Mouse (Mus musculus) gastrocnemius, adult 8-10 months (tissue): ENCODE data around the gene Nop16. TPM values are rescaled to one million over a fixed set of nuclear protein-coding genes. Genes with fewer than 3 reads are reported as not detected.

Source experiments
- DNase-seq, 2 experiments: peaks; one replicate each; pipeline ENCODE4 v3.0.0; 2022; ENCODE audit warnings: low spot score in 2 of 2
- total RNA-seq, 4 experiments: library from RNA; stranded (reverse); gene quantifications; 2 replicates each; pipeline ENCODE4 v1.2.4; 2022

Gene Nop16
- total RNA-seq, 4 experiments from 2014 or later = 14.8 to 18.9 (median 16.7) TPM

- no peak for DNase-seq
Observed at GRCm38 (mm10) chr13:54596870-54597269, 7.0 kb upstream of the Nop16 start.

- no peak for DNase-seq
Observed at GRCm38 (mm10) chr13:54596107-54596690, 6.3 kb upstream of the Nop16 start.

DNA sequence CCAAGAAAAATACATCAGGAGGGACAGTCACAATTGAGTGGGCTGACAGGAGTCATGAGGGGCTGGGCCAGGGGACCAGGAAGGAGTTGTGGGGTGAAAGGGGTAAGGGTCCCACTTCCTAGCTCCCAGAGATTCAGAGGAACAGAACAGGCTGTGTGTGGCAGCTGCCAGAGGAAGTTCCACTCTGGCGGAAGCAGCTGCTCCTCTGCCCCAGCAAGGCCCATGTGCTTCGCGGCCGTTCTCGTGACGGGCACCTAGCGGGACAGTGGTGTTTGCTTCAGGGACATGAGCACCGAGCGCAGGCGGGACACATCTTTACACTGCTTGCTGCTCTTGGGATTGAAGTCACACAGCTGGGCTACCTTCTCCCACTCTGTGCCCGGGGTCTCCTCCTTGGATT is 3.7 kb upstream of the Nop16 start:
- DNase-seq = no peak

GRCm38 (mm10) chr13:54591776-54592356 is 2.0 kb upstream of the Nop16 start:
- no peak for DNase-seq

GRCm38 (mm10) chr13:54589414-54589995 is 385 bp downstream of the Nop16 start:
- peak in 1 of 2 experiments; percentile 22 for DNase-seq

DNA sequence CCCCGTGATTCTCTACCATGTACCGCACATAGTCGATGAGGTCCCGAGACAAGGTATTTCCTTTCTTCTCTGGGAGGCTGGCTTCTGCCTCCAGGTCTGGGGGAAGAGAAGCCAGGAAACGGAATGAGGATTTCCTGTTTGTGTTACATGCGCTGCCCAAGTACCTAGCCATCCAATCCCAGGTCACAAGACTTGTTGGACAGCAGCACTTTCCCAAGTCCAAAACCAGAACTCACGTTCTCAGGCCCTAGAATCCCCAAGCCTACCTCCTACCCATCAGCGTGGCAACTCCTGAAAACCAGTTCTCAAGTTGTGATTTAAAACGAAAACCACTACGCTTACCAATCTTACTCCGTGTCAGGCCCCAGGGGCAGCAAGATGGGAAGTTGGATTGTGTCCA is 4.1 kb downstream of the Nop16 start:
- no peak for DNase-seq

DNA sequence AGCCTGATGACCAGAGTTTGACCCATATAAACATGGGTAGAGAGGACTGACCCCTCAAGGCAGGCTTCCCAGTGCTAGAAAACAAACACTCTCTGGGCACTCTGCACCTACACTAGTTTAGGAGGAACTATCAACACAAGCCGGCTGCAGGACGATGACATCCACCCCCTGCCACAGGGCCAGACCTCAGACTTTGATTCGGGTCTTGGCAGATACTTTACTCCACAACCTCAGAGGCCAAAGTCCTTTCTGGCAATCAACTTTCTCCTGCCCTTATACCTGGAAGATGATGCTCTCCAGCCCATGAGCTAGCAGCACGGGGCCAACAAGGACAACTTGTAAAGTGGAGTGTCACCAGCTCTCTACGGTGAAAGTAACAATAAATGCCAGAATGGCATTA is 7.0 kb downstream of the Nop16 start:
- no peak for DNase-seq

DNA sequence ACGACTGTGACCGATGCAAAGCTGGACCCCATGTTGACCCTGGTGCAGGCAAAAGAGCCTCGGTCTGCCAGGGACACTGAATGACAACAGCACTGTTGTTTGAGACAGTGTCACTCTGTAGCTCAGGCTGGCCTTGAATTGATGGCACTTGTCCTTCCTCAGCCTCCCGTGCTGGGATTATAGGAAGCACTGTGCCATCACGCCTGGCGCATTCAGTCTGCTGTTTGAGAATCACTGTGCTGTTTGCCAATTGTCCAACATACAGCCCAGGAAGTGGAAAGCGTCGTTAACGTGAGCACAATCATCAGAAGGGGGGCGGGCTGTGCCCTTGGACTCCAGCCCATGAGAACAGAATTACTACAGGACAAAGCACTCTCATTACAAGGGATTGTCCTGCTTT is 7.8 kb downstream of the Nop16 start:
- no peak for DNase-seq

DNA sequence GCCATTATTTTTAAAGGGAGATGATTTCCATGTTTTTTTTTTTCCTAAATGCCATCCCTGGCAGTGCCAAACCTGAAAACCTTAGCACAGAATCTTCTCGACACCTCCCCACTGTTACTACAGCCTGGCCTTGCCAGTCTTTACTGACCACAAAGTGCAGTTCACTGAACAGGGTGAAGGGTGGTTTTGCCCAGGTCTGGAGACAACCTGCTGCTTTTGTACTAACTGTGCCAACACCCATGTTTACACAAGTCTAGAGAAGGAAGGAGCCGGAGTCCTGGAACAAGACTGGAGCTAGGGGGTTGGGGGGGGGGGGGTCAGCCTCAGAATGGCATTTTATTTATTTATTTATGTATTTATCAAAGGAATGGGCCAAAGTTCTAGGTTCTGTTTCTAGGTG is 8.5 kb downstream of the Nop16 start:
- no peak for DNase-seq

GRCm38 (mm10) chr13:54577652-54578507 is 12.0 kb downstream of the Nop16 start:
- no peak for DNase-seq

GRCm38 (mm10) chr13:54575489-54575888 is 14.4 kb downstream of the Nop16 start:
- DNase-seq = no peak

DNA sequence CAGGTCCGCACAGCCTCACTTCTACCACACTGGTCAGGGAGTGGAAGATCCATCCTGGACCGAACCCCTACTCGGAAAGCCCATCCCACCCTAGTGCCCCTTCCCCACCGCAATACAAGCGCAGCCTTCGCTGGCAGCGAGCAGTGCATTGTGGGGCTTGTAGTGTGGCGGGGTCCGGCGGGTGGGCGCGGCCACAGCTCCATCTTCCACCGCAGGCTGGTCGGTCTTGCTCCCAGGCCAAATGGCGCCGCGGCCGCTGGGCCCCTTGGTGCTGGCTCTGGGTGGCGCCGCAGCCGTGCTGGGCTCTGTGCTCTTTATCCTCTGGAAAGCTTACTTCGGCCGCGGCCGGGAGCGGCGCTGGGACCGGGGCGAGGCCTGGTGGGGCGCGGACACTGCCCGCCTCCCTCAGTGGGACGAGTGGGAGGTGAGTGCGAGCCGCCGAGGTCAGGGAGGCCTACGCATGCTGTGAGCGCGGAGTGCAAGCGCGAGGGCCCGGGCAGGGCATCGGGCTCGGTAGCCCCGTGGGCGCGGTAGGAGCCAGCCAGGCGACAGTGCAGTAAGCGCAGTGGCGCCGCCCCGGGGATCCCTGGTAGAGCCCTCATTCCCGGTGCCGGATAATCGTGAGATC is 14.9 kb downstream of the Nop16 start, which contains the start of gene Arl10:
Arl10 (plus strand) TSS at position 162 of the 628 bp plus-strand sequence.
- peak; percentile 54 to 60 for DNase-seq

DNA sequence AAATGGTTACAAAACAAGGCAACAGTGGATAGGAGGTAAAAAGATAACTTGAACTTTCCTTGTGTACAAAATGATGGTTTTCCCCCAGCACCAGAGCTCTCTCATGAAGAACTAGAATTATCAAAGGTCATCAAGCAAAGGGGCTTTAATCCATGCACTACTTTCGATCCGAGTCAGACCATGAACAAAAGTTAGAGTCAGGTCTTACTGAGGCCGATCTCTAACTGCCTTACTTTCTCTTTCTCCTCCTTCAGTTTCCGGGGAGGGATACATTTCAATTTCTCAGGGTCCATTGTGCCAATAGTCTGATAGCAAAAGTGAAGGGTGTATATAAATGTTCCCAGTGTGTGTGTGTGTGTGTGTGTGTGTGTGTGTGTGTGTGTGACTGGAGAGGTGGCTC is 17.3 kb downstream of the Nop16 start:
- DNase-seq = no peak

DNA sequence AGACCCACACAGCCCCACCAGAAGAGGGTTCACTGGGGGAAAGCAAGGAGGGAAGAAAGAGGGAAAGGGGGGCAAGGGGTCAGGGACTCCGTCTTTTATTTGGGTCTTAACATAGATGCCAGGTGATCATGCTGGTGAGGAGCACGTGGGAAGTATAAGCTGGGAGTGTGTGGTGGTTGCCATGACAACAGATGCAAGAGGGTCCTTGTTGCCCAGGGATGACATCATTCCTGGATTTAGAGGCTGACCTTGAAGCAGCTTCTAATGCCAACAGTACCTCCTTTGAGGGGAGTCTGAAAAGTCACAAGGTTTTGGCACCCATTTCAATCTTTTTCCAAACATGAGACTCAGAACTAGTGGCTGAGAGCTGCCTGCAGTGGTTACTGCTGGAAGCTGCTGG is 18.3 kb downstream of the Nop16 start:
- no peak for DNase-seq

DNA sequence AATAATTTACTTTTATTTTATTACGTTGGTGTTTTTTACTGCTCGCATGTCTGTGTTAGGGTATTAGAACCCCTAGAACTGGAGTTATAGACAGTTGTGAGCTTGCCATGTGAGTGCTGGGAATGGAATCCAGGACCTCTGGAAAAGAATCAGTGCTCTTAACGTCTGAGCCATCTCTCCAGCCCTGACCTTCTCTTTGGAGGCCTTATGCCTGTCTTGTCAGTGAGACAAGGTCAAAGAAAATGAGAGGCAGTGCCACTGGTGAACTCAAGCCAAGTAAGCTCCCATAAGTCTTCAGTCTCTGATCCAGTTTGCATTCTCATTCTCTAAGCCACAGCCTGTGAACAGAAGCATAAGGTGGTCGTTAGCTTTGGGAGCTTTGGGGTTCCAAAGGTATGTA is 19.2 kb downstream of the Nop16 start:
- no peak for DNase-seq

DNA sequence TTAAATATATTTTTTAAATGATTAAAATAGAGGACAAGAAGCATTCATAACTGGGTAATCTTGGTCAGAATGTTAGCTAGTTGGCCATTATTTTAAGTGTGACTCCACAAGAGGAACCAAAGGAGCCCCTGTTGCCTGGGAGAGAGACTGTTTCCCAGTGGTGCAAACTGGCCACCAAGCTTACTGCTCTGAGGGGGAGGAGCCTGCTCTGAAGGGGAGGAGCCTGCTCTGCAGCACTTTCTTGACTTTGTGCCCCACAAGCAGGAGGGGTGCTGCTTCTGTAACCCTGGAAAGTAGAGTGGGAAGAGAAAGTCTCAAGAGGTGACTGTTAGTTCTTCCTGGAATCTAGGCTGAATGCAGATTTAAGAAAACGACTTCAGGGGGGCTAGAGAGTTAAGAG is 20.6 kb downstream of the Nop16 start:
- DNase-seq = no peak

GRCm38 (mm10) chr13:54568380-54568779 is 21.5 kb downstream of the Nop16 start:
- DNase-seq = no peak

GRCm38 (mm10) chr13:54565594-54566345 is 24.1 kb downstream of the Nop16 start:
- DNase-seq = peak in 1 of 2 experiments; percentile 42

DNA sequence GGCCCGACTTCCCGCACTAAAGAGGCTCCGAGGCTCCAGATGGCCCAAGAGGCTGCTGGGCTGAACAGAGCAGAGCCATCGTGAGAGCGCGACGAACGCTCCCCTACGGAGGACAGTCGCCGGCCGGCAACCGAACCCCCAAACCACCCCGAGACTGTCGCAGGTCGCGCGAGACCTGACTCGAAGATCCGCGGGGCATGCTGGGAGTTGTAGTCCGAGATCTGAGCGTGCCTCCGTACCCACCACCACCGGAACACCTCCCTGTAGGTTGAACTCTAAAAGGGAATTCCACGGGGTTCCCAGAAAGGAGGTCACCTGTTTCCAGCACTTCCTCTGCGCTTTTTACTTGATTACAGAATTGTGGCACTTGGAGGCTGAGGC is 24.7 kb downstream of the Nop16 start, which contains the start of gene 4833439L19Rik:
4833439L19Rik (minus strand) TSS at position 235 of the 381 bp plus-strand sequence.
- DNase-seq = peak; percentile 86 to 89

- no peak for DNase-seq
Observed at GRCm38 (mm10) chr13:54564232-54565200, 25.4 kb downstream of the Nop16 start.
